Mouse (Mus musculus) frontal cortex, postnatal 10 days (tissue): ENCODE results near the gene Rad51.
A peak's percentile ranks its signal among the peaks of the same experiment; 100 is the strongest.

Experiments
- DNase-seq, 2 experiments: peaks; one replicate each; pipeline ENCODE4 v3.0.0; 2022; ENCODE audit warnings: low spot score in 2 of 2, mixed read lengths in 1 of 2

The Rad51 gene

DNA sequence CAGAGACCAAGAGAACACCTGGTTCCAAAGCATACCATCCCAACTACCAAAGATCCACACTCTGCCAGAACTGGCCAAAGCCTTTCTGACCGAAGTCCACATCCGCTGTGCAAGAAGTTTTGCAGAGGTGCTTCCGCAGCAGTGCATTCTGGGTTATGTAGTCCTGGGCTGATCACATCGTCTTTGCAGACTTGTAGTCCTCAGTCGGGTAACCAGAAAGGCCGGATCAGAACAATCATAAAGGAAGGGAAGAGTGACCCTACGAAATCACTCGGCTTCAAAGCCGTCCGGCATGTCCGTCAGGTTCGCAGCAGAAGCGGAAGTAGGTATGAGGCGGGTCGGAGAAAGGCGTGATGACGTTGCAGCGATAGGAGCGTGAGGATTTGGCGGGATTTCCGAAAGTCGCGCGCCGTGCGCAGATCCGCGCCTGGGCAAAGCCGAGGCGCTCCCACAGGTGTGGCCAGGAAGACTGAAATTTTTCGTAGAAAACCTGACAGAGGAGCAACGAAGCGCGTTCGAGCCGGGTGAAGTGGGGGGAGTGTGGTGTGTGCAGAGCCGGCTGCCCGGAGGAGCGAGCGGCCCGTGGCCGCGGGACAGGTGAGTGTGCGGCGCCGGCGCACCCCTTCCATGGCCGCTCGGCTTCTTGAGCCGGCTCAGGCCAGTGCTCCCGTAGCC, at the start of gene Rad51:
TSS of gene Rad51 (plus strand) at position 356 of the 675 bp plus-strand sequence.
- DNase-seq: peak; percentile 75 to 83

DNA sequence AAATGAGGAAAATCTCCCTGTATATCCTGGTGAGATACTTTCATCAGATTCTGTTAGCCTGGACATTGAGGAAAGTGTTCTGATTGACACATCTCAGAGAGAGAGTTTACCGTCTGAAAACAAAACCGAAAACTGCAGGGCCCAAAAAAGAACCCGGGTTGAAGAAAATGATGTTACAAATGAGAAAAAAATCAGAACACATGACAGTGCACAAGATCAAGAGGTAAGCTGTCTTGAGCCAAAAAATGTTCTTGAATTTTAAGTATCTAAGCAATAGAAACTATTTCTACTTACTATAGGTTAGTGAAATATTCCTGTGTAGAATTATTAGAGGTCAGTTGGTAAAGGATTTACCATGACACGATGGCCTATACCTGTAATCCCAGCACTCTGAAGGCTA, 40.2 kb upstream of the Rad51 start:
- no peak for DNase-seq

DNA sequence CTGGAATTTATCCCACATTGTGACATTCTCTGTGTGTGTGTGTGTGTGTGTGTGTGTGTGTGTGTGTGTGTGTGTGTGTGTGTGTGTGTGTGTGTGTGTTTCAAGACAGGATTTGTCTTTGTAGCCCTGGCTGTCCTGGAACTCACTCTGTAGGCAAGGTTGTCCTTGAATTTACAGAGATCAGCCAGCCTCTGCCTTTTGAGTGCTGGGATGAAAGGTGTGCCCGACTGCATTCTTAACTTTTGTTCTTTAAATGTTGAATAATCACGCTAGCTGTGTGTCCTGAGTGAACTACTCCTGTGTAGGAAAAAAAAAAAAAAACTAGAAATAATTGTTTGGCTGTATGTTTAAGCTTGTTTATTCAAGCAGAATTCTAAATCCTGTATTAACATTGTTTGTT, 26.4 kb upstream of the Rad51 start:
- no peak for DNase-seq

DNA sequence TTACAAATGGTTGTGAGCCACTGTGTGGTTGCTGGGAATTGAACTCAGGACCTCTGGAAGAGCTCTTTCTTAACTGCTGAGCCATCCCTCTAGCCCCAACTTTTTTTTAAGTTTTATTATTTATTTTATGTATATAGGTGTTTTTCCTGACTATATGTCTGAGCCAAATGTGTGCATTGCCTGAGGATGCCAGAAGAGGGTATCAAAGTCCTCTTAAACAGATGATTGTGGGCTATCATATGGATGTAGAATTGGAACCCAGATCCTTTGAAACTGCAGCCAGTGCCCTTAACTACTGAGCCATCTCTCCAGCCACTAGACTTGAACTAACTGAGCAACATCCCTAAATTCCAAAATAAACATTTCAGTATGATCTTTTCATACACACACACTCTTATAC, 11.0 kb upstream of the Rad51 start:
- no peak for DNase-seq

DNA sequence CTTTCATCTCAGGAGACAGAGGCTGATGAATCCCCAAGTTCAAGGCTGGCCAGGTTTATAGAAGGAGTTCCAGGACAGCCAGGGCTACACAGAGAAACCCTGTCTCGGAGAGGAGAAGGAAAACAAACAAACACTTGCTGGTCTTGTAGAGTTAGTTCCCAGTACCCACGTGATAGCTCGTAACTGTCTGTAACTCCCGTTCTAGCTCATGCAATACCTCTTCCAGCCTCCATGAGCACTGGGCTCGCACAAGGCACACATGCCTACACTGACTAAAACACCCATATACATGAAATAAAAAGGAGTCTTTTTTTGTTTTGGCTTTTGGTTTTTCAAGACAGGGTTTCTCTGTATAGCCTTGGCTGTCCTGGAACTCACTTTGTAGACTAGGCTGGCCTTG, 6.0 kb upstream of the Rad51 start:
- no peak for DNase-seq

DNA sequence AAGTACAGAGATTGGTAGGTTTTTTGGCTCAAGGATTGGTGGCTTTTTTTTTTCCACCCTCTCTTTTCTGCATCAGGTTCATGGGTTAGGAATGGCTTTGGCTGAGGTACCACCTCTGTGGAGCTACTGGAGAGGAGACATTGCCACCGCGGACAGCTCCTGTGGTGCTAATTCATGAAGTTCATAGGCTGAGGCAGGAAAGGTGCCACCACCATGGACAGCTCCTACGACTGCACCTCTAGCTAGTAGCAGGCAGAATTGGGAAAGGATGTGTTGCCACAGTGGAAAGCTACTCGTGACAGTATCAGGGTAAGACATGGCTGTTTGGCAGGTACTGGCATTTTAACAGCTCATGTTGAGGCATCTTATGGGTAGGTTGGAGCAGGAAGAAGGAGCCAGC, 4.0 kb upstream of the Rad51 start:
- DNase-seq: no peak

DNA sequence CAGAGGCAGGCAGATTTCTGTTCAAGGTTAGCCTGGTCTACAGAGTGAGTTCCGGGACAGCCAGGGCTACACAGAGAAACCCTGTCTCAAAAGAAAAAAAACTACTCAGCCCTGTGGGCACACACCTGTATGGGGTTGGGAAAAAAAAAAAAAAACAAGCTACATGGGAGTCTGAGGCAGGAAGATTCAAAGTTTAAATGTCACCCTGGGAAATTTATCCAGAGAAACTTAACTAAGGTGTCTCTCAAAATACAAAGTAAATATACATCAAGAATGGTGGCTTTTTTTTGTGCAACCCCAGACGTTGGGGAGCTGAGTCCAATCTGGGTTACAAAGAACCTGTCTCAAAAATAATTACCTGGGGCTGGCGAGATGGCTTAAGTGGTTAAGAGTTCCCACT, 1.5 kb upstream of the Rad51 start:
- no peak for DNase-seq

DNA sequence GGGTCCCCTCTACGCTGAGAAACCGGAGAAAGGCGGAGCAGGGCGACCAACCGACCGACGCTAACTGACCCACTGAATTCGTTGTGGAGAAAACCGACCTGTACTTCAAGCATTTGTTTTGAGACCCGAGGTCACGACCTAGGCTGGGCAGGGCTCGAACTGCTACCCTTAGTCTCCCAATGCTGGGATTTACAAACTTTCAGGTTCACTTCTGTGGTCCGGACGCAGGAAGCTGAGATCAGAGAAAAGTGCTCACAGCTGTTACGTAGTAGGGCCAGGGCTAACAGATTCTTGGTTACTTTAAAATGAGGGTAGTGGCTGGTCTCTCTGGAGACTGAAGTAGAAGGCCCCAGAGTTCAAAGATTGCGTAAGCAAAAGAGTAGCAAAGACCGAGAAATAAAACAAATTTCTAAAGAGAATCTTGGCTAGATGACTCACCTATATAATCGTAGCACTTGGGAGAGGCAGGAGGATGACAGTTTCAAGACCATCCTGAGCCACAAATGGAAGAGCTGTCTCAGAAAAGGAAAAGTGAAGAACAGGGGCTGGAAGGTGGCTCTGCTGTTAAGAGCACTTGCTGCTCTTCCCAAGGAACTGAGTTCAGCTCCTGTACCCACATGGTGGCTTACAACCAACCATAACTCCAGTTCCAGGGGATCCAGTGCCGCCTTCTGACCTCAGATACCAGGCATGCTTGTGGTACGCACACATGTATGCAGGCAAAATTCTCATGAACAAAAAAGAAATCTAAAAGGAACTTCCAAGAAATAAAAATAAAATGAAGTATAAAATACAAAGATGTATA, 730 bp downstream of the Rad51 start:
- DNase-seq: peak in 1 of 2 experiments; percentile 5

DNA sequence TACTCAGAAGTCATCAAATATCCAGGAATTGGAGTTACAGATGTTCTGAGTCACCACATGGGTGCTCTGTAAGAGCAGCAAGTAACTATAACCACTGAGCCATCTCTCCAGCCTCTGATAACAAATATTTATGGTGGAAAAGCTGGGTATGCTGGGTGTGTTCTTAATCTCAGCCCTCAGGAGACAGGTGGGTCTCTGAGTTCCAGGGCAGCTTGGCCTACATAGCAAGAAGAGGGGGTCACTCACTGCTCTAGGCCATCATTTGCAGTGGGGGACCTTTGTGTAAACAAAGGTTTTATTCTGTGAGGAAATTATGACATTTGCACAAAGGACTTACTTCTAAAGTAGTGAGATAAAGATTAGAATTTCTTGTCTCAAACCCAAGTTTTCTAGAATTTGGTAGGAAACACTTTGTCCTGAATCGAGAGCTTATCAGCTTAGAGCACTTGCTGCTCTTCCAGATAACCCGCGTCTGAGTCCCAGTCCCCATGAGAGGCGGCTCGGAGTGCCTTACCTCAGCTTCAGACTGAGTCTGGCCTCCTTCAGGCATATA, 23.8 kb downstream of the Rad51 start:
- DNase-seq: no peak

DNA sequence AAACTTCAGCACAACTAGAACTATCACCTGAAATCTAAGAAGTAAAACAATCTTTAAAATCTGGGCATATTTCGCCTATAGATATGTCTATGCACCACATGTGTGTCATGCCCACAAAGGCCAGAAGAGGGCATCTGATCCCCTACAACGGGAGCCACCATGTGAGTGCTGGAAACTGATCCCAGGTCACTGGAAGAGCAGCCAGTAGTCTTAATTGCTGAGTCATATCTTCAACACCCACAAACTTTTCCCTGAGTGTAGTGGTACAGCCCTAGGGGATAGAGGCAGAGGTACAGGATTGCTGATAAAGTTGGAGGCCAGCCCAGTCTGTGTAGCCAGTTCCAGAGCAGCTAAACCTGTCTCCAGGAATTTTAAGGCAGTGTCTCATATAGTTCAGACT, 32.6 kb downstream of the Rad51 start:
- no peak for DNase-seq

DNA sequence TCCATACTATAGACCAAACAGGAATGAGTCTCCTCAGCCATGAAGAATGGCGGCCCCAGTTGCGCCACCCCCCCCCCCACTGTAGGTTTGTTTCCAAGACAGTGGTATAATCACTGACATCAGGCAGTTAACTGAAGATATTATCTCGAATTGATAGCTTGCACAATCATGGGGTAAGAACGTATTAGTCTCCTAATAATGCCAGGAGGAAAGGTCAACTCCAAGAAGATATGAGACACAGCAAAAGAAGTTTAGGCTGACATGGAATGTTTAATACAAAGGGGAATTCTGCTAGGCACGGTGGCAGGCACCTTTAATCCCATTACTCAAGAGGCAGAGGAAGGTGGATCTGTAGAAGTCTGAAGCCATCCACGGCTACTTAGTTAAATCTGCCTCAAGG, 33.8 kb downstream of the Rad51 start:
- no peak for DNase-seq

DNA sequence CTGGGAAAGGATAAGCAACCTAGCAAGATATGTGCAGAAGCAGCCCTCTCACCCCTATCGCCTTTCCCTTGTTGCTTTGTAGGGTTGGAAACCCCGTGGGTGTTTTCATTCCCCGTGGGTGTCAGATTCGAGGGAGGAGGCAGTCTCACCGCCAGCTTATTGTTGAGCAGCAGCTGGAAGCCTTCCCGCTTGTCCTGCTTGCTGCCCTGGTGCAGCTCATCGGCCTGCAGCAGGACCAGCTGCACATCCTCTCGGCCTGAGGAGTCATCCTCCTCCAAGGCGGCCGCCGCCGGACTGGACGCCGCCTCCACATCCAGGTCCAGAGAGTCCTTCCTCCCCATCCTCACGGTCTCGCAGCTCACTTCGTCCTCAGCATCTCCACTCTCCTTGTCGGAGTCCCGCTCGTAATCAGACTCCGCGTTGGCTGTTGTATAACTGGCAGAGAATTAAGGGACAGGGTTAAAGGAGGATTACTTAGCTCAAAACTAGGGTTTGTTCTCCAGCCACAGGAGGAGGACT, 34.6 kb downstream of the Rad51 start:
- DNase-seq: no peak

DNA sequence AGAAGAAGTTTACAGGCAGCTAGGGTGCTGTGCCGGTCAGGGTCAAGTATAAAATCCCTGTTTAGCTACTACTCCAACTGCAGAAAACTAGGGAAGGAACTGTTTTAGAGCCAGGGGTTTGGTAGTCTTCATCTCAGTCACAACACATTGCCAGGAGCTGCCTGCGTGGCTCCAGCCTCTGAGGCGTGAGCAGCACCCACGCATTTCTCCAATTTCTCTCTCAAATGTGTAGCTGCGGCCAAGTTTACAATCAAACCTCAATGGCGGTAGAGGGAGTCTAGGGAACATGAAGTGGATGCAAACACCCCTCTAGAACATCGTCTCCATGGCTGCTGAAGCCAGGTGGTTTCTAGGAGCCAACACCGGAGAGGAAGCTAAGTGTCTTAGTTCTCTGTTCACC, 35.2 kb downstream of the Rad51 start:
- no peak for DNase-seq

DNA sequence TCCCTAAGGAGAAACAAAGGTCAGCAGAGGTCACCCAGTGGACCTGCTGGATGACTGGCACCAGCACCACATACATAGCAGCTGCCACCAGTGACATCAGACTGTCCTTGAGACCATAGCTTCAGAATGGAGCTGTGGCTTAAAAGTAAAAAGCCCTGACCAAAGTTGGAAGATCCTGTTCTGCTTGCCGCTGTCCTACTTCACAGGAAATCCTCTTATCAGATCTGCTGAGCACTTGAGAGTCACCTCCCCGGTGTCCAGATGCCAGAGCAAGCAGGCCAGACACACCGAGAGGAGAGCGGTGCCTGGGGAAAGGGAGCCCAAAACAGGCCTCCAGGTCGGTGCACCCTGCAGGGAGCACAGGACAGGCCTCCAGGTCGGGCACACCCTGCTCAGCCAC, 39.7 kb downstream of the Rad51 start:
- DNase-seq: no peak

DNA sequence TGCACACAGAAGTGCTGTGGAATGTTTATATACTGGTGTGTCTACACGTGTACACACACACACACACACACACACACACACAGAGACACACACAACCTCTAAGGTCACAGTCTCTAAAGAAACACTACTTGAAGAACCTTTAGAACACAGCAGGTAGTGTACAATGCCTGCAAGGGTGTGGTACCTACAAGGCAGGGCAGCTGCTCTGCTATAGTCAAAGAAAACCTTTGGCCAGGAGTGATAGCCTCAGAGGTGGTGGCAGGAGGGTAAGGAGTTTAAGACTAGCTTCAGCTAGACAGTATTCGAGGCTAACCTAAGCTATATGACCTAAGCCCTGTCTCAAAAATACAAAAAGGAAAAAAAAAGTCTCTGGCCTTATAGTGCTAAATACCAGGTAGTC, 42.1 kb downstream of the Rad51 start:
- no peak for DNase-seq

DNA sequence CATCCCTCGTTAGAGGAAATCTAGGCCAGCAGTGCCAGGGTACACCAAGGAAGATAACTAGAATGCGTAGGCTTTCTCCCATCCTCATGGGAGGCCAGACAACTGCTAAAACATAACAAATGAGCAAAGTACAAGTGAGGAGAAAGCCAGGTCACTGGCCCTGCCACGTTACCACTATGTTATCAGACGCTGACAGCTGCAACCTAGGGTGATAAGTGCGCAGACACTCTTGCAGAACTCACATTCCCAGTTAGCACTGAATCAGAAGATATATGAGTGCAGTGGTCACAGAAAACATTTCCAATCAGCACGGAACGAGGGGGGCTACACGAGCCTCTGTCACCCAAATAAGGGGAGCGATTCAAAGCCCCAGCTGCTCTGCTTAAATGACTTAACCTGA, 42.8 kb downstream of the Rad51 start:
- no peak for DNase-seq

DNA sequence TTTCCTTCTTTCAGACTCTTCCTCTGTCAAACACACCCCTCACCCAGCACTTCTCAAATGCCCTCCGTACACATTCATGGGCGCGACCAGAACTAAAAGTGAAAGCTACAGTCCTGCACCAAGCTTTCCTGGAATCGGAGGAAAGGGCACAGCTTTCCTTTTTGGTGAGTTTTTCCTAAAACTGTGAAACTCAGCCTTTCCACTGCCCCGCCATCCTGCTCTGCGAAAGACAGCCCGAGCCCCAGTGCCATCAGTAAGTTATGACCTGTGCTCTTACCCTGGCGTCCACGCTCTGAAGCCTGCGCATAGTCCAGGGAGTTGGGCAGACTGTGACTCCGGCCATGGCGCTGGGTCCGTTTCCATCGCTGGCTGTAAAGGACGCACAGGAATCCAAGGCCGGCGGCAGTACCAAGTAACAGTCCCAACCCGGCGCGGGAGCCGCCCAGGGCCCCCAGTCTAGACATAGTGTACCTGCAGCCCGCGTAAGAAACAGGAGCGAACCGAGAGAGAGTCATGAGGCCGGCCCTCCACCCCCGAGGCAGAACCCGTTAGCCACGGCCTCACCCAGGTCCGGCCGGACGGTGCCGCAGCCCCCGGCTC, 43.6 kb downstream of the Rad51 start:
- no peak for DNase-seq

DNA sequence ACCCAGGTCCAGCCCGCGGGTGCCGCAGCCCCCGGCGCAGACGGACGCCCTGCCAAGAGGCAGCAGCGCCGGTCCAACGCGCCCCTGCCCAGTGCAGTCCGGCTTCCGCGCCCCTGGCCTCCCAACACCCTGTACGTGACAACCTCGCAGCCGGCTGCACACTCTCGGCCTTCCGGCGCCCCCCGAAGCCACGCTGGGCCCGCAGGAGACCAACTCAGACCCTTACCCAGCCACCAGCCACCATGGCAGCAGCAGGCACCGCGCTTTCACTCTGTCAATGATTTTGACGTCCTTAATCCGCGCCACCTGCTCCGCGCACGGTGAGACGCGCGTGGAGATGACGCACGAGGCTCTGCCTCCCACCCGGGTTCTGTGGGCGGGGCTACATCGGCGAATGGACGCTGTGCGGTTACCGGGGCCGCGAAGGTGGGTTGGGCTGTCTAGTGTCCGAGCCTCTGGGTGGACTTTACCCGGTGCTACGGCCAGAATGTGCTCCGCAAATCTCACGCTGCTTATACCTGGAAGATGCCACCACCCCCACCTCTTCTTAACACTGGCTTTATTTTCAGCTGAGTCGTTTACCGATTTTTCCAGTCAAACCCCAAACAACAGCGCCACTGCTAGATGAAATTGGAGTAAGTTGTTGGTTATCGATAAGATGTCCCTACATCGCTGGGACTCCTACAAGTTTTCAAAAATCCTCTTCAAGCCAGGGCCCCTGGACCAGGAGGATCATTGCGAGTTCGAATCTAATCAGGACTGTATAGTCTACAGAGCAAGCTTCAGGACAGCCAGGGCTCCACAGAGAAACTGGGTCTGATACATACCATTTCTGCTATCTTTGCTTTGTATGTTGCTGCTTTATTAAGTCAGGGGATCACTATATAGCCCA, 44.3 kb downstream of the Rad51 start, which contains the start of gene Rmdn3:
TSS of gene Rmdn3 (minus strand) at position 354 of the 892 bp plus-strand sequence.
- DNase-seq: peak; percentile 92 to 96

DNA sequence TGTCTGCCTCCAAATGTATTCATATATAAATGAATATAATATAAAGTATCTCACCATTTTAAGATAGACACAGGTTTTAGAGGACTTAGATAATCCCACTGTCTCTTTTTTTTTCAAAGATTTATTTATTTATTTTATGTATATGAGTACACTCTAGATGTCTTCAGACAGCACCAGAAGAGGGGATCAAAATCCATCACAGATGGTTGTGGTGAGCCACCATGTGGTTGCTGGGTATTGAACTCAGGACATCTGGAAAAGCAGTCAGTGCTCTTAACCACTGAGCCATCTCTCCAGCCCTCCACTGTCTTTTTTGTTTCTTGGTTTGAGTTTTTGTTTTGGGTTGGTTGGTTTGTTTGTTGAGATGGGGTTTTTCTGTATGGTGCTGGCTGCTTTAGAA, 45.2 kb downstream of the Rad51 start:
- no peak for DNase-seq

DNA sequence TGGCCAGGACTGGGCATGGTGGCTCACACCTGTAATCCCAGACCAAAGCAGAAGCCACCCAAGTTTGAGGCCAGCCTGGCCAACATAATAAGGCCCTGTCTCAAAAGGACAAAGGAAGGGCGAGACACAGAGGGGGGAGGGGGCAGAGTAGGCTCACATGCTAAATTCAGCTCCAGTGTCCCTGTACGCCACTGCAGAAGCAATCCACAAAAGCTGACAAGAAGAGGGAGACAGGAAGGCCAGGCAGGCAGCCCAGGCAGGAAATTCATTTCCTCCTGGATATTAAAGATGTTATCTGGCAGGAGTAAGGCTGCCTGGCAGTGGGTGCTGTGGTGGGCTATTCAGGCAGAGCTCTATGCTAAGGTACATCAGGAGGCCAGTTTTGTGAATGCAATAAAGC, 48.7 kb downstream of the Rad51 start:
- no peak for DNase-seq

DNA sequence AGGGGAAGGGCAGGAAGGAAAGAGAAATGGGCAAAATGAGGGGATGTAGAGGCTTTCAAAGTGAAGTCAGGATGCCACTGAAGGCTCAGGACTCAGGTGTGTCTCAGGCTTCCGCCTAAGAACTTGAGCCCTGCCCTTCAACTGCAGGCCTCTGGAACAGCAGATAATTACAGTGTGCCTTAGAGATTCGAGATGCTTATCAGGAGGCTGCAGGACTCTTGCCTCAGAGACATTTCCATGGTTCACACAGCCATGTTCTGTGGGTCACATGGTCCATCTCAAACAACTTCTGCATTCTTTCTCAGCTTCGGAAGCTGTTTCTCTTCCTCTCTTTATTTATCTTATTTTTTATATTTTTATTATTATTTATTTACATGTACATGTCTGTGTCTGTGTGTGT, 50.5 kb downstream of the Rad51 start:
- DNase-seq: no peak
